Mouse (Mus musculus): ENCODE measurements around the gene Ranbp10.

DNA sequence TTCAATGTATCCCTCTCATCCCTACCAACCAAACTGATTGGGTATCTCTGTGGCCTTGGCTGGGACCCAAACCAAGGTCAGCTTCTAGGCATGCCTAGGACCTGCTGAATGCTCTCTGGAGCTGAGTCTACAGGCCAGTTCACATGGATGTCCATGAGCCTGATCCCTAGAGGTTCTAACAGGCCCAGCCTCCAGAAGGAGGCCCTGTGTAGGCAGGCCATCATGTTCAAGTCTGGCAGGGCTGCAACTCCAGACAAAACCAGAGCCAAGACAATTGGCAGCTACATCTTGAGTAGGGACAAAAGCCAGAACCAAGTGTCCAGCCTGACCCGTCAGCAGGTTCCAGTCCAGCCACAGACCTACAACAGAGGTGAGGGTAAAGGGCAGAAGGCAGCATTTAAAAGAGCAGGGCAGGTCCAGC lies 53.7 kb downstream of the Ranbp10 start:
- TF ChIP-seq CTCF (IDR thresholded peaks at IDR 0.05; ENCODE audit: extremely low read depth, insufficient read depth, low read length) (no peak), POLR2A (IDR thresholded peaks at IDR 0.05; ENCODE audit: extremely low read depth, insufficient read depth, low read length) (no peak)
